Mouse (Mus musculus) mesoderm, embryonic 11.5 days (tissue): Measurements from ENCODE around the gene Spem2.
"Not testable (repeated sequence)": the region's sequence is repeated elsewhere in the genome, so short reads cannot be mapped to it uniquely, and the experiment has no call there.

Experiments used
- DNase-seq: peaks from one replicate; pipeline ENCODE4 v3.0.0-alpha.2; 2012; ENCODE audit warnings: low read depth, low spot score

The Spem2 gene

DNA sequence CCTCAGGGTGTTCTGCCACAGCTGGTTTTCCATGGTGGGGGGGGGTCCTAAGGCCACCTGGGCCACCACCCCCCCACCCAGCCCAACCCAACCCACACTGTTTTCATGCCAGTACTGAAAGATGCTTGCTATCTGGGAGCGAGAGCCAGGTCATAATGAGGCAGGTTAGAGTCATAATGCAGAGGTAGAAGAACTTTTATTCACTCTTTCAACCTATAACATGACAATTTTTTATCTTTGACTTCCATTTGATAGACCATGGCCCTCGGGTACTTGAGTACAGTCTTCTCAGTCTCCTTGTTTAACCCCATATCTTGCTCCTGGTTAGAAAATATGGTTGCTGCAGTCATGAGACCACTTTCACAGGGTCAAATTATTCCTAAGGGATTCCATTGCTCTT lies at the start of gene Spem2:
Gene Spem2 (minus strand): TSS at position 101 of the 400 bp plus-strand sequence.
- no peak for DNase-seq

DNA sequence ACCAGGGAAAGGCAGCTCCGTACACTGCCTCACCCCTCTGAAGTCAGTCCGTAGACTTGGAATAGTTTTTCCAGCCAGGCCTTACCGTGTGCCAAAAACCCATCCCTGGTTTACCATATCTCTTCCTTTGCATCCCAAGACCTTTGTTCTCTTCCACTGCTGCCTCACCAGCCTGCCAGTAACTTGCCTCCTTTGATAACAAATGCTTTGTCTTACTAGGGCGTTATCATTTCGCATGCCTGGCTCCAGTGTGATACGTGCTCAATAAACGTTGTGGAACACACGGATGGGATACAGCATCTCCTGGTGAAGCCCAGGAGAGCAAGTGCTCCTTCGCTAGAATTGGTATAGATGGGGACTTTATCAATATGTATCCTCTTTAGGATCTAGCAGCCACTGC lies 49.1 kb upstream of the Spem2 start:
- no peak for DNase-seq

DNA sequence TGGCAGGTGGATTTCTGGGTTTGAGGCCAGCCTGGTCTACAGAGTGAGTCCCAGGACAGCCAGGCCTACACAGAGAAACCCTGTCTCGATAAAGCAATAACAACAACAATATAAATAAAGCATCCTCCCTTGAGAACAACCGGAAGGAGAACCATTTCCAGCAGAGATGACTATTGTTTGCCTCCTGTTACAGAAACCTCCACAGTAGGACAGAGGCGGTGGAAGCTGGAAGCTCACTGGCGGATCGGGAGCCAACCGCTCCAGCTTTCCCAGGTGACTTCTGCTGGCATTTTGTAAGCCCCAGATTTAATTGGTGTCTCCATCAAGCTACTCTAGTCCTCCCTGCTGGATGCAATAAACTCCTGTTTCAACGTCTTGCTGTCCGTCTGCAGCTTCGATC lies 47.3 kb upstream of the Spem2 start:
- no peak for DNase-seq

DNA sequence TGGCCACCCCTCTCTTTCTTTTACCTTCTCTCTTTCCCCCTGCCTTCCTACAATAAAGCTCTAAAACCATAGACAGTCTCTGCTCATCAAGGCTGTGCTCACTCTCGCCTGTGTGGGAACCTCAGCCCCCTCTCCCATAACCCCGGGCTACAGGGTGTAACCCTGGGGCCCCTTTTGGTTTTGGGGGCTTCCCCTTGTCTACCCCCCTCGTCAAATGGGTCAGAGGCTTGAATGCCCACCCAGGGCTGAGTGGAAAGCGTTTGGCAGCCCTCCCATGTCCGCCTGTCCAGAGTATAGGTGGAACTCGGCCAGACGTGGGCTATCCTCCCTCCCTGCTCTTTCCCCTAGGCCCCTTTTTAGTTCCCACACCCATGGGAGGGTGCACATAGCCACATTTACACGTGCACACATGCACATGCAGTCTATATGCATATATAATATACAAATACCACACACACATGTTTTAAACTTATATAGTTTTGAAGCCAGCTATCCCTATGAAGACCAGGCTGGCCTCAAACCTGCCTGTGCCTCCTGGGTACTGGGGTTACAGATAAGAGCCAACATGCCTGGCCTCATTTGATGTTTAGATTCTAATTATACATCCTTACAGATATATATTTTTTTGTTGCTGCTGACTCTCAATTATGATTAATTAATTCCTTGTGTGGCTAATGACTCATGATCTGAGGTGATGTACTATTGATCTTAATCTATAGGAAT lies 46.0 kb upstream of the Spem2 start:
- DNase-seq, result no peak

DNA sequence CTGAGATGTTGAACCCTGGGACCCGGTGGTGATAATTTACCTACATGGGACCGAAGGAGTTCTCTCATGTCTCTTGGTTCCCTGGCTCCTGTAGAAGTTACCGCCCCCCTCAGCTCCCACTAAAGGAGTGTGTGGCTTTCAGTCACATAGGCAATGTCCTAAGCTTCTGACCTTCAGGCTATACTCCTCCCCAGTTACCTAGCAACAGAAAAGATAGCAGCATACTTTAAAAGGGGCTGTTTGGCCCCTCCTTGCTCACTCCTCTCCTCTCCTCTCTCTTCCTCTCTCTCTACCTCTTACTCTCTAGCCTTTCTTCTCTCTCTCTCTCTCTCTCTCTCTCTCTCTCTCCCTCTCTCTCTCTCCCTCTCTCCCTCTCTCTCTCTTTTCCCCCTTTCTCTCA lies 45.5 kb upstream of the Spem2 start:
- not testable (repeated sequence) for DNase-seq

DNA sequence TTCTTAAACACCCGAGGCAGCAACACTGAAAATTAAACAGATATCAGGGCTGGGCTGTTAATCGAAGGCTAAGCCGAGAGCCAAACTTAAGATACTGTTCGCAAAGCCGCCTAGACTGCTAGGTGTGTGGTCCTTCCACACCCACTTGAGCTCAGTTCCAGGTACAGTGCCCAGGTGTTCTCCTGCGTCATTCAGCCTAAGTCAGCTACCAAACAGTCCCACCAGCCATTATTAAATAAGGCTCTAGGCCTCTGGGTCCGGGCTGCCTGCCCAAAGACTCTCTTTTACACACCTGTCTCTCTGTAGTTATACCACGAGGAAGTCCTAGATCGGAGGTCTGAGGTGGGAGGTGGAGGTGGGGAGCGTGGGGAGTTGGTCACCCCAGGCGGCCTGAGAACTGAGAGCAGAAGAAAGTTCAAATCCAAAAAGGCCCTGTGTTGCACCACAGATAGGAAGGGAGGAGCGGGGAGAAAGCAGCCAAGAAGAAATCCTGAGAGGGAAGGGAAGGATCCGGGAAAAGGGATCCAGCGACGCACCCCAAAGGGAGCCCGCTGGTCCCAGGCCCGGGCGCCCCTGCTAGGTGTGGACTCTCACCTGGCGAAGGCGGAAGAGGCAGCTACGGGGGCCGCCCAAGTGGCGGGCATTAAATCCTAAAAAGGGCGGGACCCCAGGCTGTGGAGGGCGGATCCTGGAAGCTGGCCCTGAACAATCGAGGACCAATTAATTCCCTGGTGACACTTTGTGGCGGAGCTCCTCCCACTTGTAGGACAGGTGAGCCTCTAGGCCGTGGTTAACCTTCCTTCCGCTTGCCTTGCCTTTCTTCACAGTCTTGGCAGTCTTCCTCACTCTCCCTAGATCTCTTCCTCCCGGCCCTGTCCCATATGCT lies 40.1 kb upstream of the Spem2 start, which contains the start of gene Tnk1:
Gene Tnk1 (minus strand): TSS at position 618 of the 886 bp plus-strand sequence.
- DNase-seq, result no peak

DNA sequence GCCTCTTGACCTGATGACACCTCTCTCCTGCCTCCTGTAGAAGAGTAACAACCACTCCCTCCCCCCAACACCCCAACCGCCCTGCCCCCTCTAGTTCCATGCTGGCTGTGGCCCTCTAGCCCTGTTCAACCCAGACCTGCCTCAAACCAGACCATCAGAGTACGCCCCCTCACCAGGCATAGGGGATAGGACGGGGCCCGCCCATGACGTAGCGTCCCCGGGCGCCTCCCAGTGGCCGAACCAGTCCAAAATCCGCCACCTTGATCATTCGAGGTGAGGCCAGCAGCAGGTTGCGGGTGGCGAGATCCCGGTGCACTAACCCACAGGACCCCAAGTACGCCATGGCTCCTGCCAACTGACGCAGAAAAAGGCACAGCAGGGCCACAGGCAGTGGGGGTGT lies 37.1 kb upstream of the Spem2 start:
- no peak for DNase-seq

DNA sequence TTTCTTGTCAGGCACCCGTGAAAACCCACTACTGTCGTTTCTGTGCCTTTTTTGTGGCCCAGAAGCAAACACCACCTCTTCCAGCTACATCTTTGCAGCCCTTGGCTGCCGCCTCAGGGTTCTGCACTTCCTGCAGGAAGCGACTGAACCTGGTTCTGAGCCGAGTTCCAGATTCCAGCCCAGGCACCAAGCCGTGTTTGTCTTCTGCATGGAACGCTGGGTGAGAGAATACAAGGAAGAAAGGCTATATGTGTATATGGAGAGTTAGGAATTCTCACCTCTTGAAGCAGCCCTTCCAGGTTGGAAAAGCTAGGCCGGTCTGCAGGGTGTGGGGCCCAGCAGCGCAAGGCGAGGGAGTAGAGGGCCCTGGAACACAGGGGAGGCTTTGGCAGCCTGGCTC lies 36.4 kb upstream of the Spem2 start:
- no peak for DNase-seq

DNA sequence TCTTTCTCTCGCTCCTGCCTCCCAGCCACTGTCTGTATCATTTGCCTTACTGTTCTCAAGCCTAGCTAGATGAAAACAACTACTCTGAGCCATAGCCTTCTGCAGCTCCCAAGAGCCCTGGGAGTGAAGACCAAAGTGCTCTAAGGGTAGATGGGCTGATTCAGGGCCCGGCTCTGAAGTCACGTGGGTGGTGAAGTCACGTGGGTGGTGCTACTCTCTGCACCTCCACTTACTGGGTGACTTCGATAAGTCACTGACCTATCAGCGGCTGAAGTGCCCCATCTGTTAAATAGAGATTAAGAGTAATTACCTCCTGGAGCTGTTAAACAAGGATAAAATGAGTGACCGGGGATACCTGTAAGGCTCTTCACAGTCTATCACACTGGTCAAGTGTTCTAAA lies 35.7 kb upstream of the Spem2 start:
- no peak for DNase-seq

DNA sequence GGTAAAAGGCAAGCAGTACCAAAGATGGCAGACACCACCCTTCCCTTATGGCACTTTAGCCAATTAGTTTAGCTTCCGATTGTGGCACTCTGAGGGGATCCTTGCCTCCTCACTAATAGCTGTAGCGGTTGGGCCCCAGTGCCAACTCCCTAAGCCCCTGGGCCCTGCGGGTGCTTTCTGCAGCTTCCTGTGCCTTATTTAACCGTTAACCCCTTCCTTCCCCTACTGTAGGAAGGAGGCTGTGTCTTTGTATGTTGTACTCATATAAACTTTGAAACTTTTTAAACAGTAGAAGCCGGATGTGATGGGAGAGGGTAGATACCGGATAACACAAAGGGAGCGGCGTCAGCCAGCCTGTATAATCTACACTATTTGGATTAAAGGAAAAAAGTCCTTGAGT lies 32.5 kb upstream of the Spem2 start:
- no peak for DNase-seq

DNA sequence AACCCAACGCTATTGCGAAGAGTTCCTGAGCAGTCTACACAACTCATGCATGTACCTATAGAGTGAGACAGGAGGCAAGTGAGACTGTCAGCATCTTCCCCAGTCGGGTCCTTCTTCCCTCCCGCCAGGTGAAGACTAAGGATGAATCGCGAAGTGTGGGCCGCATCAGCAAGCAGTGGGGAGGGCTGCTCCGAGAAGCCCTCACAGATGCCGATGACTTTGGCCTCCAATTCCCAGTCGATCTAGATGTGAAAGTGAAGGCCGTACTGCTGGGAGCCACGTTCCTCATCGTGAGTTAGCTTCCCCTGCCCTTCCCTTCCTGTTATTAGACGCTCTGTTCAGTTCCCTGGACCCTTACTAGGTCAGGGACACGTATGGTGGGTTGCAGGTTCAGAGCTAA lies 31.6 kb upstream of the Spem2 start:
- no peak for DNase-seq

DNA sequence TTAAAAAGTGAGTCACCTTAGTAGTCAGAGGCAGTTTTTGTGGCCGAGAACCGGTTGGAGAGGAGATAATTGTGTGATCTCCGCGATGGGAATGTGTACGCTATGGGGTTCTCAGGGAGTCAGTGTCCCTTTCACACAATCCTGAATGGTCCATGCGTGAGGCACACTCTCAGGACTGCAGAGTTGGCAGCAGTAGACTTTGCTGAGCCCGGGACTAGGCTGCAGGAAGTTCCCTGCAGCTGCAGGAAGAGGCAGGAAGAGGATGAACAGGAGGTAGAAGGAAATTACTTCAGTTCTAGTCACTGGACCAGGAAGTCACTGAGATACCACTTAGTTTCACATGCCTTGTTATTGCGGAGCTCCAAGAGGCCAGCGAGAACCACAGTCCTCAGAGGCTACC lies 30.9 kb upstream of the Spem2 start:
- no peak for DNase-seq

DNA sequence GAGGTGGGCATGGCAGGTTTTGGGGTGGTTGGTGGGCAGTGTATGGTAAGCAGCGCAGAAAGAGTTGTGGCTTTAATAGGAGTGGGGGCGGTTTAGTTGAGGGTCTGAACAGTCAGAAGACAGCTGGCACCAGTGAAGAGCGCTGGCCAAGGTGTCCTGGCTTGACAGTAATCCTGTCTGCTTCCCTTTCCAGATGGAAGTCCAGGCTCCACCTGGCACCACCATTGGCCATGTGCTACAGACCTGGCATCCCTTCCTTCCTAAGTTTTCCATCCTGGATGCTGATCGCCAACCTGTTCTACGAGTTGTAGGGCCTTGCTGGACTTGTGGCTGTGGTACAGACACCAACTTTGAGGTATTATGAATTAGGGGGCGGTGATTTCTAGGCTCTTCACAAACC lies 29.8 kb upstream of the Spem2 start:
- no peak for DNase-seq

DNA sequence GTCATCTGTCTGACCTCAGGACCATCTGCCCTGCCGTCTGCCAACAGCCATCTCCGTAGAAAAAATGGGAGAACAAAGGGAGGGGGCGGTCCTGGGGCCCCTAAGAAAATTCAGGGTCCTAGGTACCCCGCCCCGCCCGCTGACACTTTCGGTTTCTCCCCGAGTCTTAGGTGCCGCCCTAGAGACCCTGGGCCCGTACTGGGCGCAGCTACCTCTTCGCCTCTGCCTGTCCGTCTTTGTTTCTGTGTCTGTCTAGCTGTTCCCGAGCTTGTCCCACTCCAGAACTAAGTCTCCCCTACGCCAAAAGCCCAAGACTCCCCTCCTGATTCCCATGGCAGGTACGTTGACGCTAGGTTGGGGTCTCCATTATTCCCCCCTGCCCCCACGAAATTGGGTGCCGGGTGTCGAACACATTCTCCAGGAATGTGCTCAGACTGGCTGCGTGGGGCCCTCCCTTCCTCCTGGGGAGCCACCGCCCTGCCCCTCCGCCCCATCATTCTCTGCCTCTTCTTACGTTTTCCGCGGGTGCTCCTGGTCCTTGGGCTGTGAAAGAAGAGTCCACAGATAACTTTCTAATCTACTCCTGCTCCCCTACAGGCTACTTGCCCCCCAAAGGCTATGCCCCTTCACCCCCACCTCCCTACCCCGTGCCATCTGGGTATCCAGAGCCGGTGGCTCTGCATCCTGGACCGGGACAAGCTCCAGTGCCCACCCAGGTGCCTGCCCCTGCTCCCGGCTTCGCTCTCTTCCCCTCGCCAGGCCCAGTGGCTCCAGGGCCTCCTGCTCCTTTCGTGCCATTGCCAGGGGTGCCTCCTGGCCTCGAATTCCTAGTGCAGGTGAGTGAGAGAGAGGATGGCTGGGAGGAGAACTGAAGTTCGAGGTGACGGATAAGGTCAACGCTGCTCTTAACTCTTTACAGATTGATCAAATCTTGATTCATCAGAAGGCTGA lies 28.7 kb upstream of the Spem2 start:
- DNase-seq, result no peak

DNA sequence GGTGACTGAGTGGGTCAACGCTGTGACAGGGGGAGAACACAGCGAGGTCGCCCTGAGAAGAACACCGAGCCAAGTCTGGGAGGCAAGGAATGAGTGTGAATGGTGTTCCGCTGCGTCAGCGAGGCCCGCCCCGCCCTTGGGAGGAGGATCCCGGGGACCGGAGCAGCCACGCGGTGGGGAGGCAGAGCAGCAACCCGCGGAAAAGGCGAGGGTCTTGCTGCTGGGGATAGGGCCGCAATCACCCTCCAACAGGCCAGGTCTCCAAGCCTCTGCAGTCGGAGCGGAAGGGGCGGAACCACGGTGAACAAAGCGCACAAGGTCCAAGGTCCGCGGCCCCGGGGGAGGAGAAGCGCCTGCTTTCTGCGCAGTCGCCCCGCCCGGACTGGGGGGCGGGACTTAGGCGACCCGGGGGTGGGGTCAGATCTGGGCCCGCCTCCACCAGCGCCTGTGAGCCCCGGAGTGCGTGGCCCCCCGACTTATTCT lies 28.0 kb upstream of the Spem2 start, which contains the start of gene Plscr3:
Gene Plscr3 (plus strand): TSS at position 179 of the 483 bp plus-strand sequence.
- DNase-seq, result peak; percentile 95

DNA sequence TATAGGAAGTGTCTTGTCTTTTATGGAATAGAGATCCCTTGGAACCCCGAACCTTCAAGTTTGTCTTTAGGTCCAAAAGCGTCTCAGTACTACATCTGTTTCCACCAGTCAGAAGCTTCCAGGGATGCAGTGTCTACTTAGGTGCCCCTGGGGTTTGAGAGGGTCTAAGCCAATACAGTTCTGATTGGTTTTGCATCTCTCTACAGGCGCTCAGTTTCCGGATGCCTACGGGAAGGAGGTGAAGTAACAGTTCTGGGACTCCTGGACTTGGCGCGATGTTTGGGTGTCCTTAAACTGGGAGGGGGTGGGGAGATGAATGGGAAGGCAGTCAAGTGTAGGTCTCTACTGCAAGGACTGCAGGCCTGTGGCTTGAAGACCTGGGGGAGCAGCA lies 20.4 kb upstream of the Spem2 start:
- no peak for DNase-seq

DNA sequence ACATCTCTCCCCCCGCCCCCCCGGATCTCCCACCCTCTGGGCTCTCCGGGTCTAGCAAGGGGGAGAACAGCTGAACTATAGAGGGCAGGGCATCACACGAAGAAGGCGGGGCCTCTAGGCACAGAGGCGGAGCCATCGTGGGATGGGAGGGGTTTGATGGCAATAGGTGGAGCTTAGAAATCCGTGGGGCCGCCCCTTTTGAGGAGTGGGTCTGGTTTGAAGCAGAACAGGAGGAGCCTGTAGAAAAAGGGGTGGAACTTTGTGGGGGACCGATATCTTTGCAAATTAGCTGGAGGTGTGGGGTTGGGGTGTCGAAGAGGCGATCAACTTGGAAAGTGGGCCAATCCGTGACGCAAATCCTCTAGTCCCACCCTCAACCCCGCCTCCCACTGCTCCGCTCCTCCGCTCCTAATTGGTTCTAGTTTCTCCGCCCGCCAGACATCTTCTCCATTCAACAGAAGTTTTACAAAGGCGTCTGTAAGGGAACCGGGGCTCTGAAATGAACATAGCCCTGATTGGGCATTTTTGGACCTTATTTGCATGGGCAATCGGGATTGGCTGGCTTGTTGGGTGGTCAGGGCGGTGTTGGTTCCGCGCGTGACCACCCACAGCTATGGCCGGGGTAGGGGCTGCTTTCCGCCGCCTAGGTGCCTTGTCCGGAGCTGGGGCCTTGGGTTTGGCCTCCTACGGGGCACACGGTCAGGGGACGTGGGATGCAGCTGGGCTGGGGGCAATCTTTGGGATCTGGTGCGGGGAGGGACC lies 19.9 kb upstream of the Spem2 start, which contains the start of gene Tmem256:
Gene Tmem256 (plus strand): TSS at position 563 of the 762 bp plus-strand sequence.
- DNase-seq, result peak; percentile 97

DNA sequence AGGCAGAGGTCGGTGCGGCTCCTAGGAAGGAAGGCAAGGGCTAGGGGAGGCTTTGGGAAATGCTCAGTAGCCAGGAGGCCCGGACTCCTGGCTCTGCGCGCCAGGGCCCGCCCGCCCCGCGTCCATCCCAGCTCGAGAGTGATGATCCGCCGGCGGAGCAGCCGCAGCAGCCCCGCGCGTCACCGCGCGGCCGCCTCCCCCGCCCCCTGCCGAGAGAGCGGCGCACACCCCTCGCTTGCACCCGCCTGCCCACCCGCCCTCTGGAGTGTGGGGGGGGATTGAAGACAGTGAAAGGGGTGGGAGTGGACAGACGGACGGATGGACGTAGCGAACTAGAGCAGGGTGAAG lies 19.3 kb upstream of the Spem2 start, which contains the start of gene Nlgn2:
Gene Nlgn2 (minus strand): TSS at position 181 of the 348 bp plus-strand sequence.
- DNase-seq, result no peak

DNA sequence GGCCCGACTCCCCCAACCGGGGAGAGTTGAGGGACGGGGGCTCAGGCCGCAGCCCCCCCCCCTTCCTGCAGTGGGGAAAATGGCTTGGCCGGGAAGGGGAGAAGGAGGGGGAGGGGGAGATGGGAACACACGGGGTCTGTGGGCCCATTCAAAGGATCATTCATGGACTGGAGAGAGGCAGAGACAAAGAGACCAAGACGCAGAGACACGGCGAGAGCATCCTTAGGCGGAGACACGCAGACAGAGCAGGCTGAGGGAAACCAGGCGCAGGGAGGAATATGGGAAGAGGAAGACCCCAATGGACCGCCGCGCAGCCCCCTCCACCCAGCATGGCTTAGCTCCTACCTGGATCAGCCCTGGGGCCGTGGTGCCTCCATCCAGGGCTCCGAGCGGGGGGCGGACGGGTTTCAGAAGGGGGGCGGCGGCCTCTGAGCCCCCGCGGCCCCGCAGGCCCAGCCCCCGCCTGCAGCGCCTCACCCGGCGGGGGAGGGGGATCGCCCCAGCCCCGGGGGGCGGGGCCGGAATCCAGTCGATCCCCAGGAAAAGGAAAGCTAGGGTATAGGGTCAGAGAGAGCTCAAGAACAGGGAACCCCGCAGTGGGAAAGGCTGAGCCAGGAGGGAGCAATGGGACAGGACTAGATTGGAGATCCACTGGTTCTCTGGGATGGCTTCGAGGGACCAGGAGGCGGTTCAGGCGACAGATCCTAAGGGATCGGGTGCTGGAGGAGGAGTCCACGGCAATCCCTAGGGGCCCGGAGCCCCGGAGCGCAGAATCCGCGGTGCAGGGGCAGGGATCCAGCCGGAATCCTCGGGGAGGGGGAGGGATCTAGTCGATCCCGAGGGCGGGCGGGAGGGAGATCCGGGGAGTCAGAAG lies 18.7 kb upstream of the Spem2 start:
- DNase-seq, result peak; percentile 41

DNA sequence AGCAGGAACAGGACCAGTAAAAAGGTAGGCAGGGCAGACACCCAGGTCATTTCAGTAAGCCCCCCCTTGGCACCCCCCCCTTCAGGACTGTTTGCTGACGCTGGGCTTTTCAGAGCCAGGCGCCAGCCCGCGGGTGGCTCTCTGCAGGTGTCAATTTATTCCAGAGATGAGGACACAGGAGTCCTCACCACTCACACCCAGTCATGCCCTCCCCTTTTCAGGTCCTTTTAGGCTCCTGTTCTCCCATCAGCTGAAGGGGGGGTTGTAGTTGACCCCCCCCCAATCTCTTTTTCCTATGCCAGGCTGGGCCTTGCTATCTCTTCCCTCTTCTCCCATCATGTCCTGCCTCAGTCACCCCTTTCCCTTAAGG lies 17.7 kb upstream of the Spem2 start:
- no peak for DNase-seq
